Mouse (Mus musculus) ovary, postnatal 14 days (tissue): ENCODE measurements around the gene Ggt1.

Experiments
- DNase-seq: peaks from one replicate; pipeline ENCODE4 v3.0.0; 2022; ENCODE audit warnings: low spot score

Ggt1 gene

GRCm38 (mm10) chr10:75633576-75634139 is 72.3 kb downstream of the Ggt1 start:
- no peak for DNase-seq

GRCm38 (mm10) chr10:75634610-75635009 is 73.2 kb downstream of the Ggt1 start:
- no peak for DNase-seq

- no peak for DNase-seq
Measured at GRCm38 (mm10) chr10:75635019-75635692, 73.8 kb downstream of the Ggt1 start.

- peak; percentile 77 for DNase-seq
Measured at GRCm38 (mm10) chr10:75635693-75636055, 74.3 kb downstream of the Ggt1 start.
